Mouse (Mus musculus) common myeloid progenitor, adult 5-6 weeks (primary cell): ENCODE measurements around the gene Tmem132e. TPM values are rescaled to one million over a fixed set of nuclear protein-coding genes. Genes with fewer than 3 reads are reported as not detected.

Experiments used
- ATAC-seq: replicated peaks from 2 replicates; pipeline ENCODE4 v1.8.0; 2016; ENCODE audit warnings: low read depth, mild to moderate bottlenecking, moderate TSS enrichment, inconsistent platforms; ENCODE audit not compliant: poor library complexity, severe bottlenecking
- total RNA-seq: library from RNA; stranded (forward); fragments of 200-1000, 187-1606 nt; gene quantifications from 2 replicates; pipeline ENCODE4 v1.2.3, GENCODE M21; 2017

The Tmem132e gene
- total RNA-seq, 1 experiment from 2014 or later: not detected

DNA sequence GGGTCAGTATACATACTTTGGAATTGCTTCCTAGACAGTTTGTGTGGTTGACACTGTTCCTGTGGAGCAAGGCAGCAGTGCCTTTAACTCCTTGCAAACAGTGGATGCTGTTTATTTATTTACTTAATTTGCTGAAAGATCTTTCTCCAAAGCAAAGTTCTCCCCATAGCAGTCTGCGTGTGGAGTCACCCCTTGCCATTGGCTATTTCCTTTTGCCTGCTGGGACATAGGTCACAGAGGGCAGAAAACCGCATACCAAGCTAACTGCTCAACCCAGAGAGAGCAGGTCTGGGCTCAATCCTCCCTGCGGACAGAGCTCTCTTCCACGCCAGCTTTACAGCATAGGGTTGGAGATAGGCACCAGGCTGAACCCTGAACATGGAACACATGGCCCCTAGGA, 34.8 kb downstream of the Tmem132e start:
- ATAC-seq: no peak

DNA sequence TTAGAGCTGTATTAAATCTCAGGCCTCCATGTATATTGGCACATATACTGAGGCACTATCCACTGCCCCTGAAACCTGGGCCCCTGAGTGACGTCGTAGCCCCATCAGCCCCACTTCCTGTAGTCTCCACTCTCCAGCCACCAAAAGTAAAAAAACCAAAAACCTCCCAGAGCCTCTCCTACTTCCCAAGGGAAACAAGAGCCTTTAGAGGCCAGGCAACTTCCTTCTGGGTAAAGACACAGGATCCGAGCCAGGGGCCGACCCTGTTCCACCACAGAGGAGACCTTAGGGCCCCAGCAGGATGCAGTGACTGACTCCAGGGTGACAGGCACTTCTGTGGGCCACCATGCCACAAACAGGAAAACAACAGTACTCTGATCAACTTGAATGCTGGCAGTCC, 40.1 kb downstream of the Tmem132e start:
- no peak for ATAC-seq

DNA sequence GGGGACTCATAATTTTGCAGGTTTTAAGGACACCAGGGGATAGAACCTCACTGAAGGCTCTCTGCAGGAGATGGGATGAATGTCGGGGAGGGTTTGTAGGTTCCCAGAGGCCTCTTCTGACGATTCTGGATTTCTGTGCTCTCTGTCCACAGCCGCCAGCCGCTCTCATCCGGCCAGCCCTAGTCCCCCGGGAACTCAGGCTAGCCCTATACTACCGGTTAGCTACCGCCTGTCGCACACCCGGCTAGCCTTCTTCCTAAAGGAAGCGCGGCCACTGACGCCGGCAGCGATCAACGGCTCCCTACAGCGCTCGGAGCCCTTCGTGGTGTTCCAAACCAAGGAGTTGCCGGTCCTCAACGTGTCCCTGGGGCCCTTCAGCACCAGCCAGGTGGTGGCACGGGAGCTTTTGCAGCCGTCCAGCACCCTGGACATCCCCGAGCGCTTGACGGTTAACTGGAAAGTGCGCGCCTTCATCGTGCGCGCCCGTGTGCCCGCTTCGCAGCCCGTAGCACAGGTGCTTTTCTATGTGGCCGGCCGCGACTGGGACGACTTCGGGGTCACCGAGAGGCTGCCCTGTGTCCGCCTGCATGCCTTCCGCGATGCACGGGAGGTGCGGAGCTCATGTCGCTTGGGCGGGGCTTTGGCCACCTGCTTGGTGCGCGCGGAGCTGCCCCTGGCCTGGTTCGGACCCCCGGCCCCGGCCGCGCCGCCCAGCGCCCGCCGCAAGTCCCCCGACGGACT, 45.6 kb downstream of the Tmem132e start:
- no peak for ATAC-seq

- ATAC-seq: no peak
These were observed 46.1 kb downstream of the Tmem132e start for GRCm38 (mm10) chr11:82434832-82435182.

DNA sequence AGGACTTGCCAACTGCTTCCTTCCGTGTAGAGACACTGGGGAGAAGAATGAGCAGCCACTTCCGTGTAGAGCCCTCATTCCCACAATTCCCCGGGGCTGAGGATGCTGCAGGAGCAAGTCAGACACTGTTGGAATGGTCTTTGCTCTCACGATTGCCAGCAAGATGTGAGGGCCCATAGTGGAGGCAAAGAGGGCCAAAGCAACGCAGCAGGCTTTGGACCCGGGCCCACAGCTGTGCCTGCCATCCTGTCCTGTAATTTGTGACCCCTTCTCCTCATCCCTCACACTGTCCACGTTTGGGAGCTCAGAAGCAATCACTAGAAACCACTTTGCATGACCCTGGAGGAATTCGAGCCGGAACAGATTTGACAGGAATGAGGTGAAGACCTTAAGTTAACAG, 59.8 kb downstream of the Tmem132e start:
- ATAC-seq: no peak

- ATAC-seq: no peak
These were observed 63.8 kb downstream of the Tmem132e start for GRCm38 (mm10) chr11:82452516-82452915.

DNA sequence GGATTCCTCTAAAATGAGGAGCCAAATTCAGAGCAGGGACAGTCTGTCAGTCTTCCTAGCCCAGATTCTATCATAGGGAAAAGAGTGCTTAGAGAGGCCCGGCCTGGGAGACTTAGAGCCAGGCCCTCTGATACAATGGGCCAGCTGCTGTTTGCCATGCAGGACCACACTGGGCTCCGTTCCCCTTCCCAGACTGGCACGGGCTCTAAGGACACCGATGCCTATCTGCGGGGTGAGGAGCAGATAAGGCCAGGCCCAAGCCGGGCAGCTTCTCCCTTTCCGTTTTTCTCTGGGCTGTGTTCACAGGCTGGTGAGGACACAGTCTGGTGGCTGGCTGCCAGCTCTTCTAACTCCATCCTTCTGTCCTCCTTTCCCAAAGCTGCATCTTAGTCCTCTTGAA, 64.5 kb downstream of the Tmem132e start:
- no peak for ATAC-seq

GRCm38 (mm10) chr11:82461326-82461725, 72.6 kb downstream of the Tmem132e start:
- no peak for ATAC-seq

DNA sequence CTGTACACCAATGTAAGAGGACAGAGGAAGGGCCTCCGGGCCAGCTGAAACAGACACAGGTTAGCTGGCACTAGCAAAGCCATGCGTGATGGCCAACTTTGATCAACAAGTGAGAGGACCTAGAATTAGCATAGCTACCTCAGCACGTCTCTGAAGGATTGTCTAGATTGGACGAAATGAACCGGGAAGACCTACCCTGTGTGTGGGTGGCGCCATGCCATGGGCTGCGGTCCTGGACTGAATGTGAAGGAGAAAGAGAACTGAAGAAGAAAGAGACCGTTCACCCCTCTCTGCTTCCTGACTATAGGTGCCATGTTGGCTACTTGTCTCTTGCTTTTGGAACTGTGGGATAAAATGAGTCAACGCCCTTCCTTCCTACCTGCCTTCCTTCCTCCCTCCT, 76.8 kb downstream of the Tmem132e start:
- no peak for ATAC-seq

- ATAC-seq: no peak
These were observed 78.5 kb downstream of the Tmem132e start for GRCm38 (mm10) chr11:82467218-82467617.

- no peak for ATAC-seq
These were observed 82.4 kb downstream of the Tmem132e start for GRCm38 (mm10) chr11:82471076-82471475.

- ATAC-seq: no peak
These were observed 84.5 kb downstream of the Tmem132e start for GRCm38 (mm10) chr11:82473137-82473621.

GRCm38 (mm10) chr11:82476092-82476491, 87.4 kb downstream of the Tmem132e start:
- ATAC-seq: no peak

- no peak for ATAC-seq
These were observed 88.7 kb downstream of the Tmem132e start for GRCm38 (mm10) chr11:82477412-82477811.

DNA sequence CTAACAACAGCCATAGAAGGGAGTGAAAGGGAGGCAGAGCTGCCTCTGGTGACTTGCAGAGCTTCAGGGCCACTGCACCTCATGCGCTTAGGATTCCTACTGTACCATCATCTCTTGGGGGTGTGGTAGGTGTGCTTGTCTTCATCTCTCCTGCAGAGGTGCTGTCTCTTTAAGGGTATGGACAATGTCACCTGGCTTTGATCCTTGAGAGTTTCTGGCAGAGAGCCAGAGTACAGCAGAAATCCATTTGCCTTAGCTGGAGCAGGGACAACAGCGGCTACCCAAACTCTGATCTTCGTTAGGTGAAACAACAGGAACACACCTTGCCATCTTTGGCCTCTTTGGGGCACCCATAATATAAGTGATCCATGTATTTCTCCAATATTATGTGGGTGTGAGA, 92.2 kb downstream of the Tmem132e start:
- no peak for ATAC-seq

DNA sequence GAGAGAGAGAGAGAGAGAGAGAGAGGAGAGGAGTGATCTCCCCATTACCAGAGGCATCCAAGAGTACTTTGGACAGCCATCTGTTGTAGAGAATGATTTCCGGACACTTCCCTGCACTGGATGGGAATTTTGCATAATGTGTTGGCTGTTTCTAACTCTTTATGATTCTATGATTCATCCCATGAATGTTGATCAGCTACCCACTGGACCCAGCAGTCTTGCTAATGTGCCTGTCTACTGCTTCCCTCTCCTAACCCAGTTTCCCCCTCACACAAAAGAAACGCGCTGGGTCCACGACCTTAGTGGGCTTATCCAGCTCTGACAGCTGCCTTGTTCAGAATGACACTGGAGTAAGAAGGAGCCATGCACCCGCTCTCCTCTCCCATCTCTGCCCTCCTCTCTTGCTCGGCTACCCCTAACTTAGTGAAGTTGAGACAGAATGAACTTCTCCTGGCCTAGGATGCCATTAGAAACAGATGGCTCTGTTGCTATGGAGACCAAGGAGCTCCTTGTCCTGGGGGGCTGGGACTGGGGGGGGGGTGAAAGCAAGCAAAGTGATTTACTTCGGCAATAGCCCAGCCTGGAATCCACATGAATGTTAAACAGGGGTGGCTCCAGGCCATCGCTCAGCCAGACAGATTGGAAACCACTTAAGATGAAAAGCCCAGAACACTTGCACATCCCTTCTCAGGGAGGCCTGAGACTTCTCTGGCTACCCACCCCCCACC, 98.8 kb downstream of the Tmem132e start:
- ATAC-seq: no peak

DNA sequence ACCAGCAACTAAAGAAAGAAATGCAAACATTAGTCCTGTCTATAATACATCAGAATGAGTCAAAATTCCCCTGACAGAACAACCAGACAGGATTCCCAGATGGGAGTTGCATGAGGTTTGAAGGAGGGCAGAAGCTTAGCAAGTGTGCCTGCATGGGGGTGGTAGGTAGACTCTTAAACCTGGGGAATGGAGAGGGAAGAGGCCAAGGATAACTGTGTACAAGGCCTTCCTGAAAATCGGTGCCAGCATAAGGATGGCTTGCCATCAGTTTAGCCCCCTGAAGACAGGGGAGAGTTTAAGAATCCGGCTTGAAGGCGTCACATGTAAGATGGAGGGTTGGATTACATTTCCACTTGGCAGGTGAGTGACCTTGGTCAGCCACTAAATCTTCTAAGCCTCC, 102.2 kb downstream of the Tmem132e start:
- ATAC-seq: no peak

Other genes with a start within 250 kb of the Tmem132e start
- gene Ccl1, start 83.2 kb upstream of the Tmem132e start, total RNA-seq: not detected in 2 replicates